Mouse (Mus musculus): ENCODE measurements around the gene Msrb2.

The Msrb2 gene

GRCm38 (mm10) chr2:19390411-19391143, 19.3 kb downstream of the Msrb2 start:
- no peak for DNase-seq (ENCODE audit: low spot score)

- no peak for DNase-seq (ENCODE audit: low spot score)
These were observed 20.4 kb downstream of the Msrb2 start for GRCm38 (mm10) chr2:19391649-19392048.

- DNase-seq (ENCODE audit: low spot score): no peak
These were observed 21.6 kb downstream of the Msrb2 start for GRCm38 (mm10) chr2:19392793-19393192.

- no peak for DNase-seq (ENCODE audit: low spot score)
These were observed 34.2 kb downstream of the Msrb2 start for GRCm38 (mm10) chr2:19405409-19405808.

- DNase-seq (ENCODE audit: low spot score): no peak
These were observed 35.3 kb downstream of the Msrb2 start for GRCm38 (mm10) chr2:19406531-19406930.

GRCm38 (mm10) chr2:19414222-19414965, 43.2 kb downstream of the Msrb2 start:
- peak; percentile 13 for DNase-seq (ENCODE audit: low spot score)

- peak; percentile 75 for DNase-seq (ENCODE audit: low spot score)
These were observed 43.9 kb downstream of the Msrb2 start for GRCm38 (mm10) chr2:19415063-19415521.

- DNase-seq (ENCODE audit: low spot score): no peak
These were observed 44.8 kb downstream of the Msrb2 start for GRCm38 (mm10) chr2:19416066-19416465.

GRCm38 (mm10) chr2:19419686-19420345, 48.6 kb downstream of the Msrb2 start:
- peak; percentile 29 for DNase-seq (ENCODE audit: low spot score)

GRCm38 (mm10) chr2:19422226-19422625, 51.0 kb downstream of the Msrb2 start:
- DNase-seq (ENCODE audit: low spot score): no peak

- DNase-seq (ENCODE audit: low spot score): no peak
These were observed 51.8 kb downstream of the Msrb2 start for GRCm38 (mm10) chr2:19423086-19423485.

GRCm38 (mm10) chr2:19429031-19429430, 57.8 kb downstream of the Msrb2 start:
- DNase-seq (ENCODE audit: low spot score): no peak

- no peak for DNase-seq (ENCODE audit: low spot score)
These were observed 58.8 kb downstream of the Msrb2 start for GRCm38 (mm10) chr2:19429691-19430690.

- no peak for DNase-seq (ENCODE audit: low spot score)
These were observed 59.5 kb downstream of the Msrb2 start for GRCm38 (mm10) chr2:19430746-19431145.

- no peak for DNase-seq (ENCODE audit: low spot score)
These were observed 59.9 kb downstream of the Msrb2 start for GRCm38 (mm10) chr2:19431186-19431585.

GRCm38 (mm10) chr2:19431614-19432323, 60.5 kb downstream of the Msrb2 start:
- DNase-seq (ENCODE audit: low spot score): no peak

- DNase-seq (ENCODE audit: low spot score): no peak
These were observed 73.1 kb downstream of the Msrb2 start for GRCm38 (mm10) chr2:19444346-19444745.
